Mouse (Mus musculus): ENCODE results near the gene Lrrc10b. TPM values are rescaled to one million over a fixed set of nuclear protein-coding genes. Genes with fewer than 3 reads are reported as not detected.

Lrrc10b gene
- polyA plus RNA-seq, 1 experiment from 2014 or later: 0.28 TPM

DNA sequence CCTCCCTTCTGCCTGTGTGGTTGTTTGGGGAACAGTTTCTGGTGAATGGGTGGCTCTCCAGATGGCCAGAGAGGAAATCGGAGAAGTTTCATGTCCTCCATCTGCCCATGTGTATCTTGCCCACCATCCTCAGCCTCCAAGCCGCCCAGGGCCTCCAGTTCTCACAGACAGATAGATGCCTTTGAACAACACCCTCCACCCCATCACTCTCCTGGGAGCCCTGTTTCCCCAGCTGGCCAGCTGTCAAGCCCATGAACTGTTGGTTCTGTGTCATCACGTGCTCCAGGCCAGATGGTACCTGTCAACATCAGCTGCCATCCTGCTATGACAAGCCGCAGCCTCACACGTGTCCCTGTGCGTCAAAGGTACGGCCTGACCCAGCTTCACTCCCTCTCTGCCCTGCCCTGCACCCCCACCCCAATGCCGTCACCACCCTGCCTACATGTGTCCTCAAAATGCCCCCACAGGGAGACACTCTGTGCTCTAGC, 11.9 kb upstream of the Lrrc10b start:
- no peaks in the 10 kb centered on the region for H3K9me3 ChIP-seq
- H3K36me3 ChIP-seq: no peaks in the 10 kb centered on the region
- ATAC-seq (ENCODE audit: insufficient number of reproducible peaks, insufficient read depth, low FRiP score, low TSS enrichment, low read depth): 0 out of 2 replicates have a peak, but pooled peaks have one; percentile 20
- WGBS: 53% methylated on average over 8 of the region's 8 CpGs
- H3K27ac ChIP-seq: no peak overlapping the region
- no peak overlapping the region for H3K4me3 ChIP-seq
- H3K4me1 ChIP-seq: no peaks in the 10 kb centered on the region
- no peak overlapping the region for H3K9ac ChIP-seq
- peaks cover 9% of the 10 kb centered on the region for H3K27me3 ChIP-seq
- H3K4me2 ChIP-seq: no peak overlapping the region

DNA sequence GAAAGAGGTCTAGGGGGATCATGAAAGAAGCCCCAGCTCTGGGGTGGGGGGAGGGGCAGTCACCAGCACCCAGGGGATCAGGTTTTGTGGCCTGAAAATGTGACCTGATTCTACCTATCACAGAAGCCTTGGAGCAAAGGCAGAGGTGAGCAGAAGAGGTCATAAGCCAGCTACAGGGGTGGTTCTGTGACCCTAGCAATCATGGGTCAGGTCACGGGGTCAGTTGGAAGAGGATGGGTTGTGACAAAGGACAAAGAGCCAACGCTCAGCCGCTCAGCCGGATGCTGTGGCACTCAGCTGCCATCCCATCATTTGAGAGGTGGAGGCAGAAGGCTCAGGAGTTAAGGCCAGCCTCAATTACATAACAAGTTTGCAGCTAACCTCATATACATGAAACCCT, 7.2 kb upstream of the Lrrc10b start:
- ATAC-seq (ENCODE audit: insufficient number of reproducible peaks, insufficient read depth, low FRiP score, low TSS enrichment, low read depth): no peak
- H3K4me3 ChIP-seq: no peak overlapping the region
- 20% methylated on average over 4 of the region's 4 CpGs for WGBS
- H3K27me3 ChIP-seq: peaks cover 40% of the 10 kb centered on the region
- no peaks in the 10 kb centered on the region for H3K9me3 ChIP-seq
- no peak overlapping the region for H3K9ac ChIP-seq
- no peak overlapping the region for H3K27ac ChIP-seq
- peaks cover 6% of the 10 kb centered on the region for H3K4me1 ChIP-seq
- no peak overlapping the region for H3K4me2 ChIP-seq
- no peaks in the 10 kb centered on the region for H3K36me3 ChIP-seq

DNA sequence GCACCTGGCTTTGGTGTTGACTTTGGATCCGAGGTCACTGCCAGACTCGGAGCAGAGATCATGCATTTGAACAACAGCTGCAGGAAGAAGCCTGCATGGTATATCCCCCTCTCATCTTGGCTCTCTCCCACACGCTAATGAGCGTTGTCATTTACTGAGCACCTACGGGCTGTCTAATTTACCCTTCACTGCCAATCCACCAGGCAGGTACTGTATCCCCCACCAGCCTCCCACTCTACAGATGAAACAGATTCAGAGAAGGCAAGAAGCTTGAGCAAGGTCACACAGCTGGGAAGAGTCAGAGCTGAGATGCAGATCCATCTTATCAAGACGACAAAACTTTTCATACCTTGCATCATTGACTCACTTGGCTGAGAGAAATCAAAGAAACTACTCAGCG, 4.3 kb upstream of the Lrrc10b start:
- Histone ChIP-seq H3K27ac (no peak overlapping the region), H3K36me3 (no peaks in the 10 kb centered on the region), H3K4me2 (no peak overlapping the region), H3K9me3 (no peaks in the 10 kb centered on the region), H3K4me1 (peaks cover 15% of the 10 kb centered on the region), H3K4me3 (no peak overlapping the region), H3K27me3 (peaks cover 69% of the 10 kb centered on the region), H3K9ac (no peak overlapping the region)
- WGBS: 38% methylated on average over 7 of the region's 7 CpGs
- ATAC-seq (ENCODE audit: insufficient number of reproducible peaks, insufficient read depth, low FRiP score, low TSS enrichment, low read depth): no peak

DNA sequence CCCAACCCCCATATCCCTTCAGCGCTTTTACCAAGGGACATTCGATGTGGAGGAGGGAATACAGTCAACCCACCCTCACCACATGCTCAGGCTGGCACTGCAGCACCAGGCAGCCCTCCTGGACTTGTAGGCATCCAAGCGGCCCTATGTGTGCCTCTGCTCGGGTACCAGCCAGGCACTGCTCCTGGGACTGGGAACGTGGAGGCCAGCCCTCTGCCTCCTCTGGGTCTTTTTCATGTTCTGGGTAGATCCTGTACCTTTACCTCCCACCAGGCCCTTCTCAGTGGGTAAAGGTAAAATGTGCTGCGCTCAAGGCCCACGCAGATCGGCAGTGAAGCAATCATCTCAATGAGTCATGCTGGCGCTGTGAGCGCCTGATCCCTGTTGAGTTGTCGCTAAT, 2.6 kb upstream of the Lrrc10b start:
- peaks cover 82% of the 10 kb centered on the region for H3K27me3 ChIP-seq
- WGBS: 43% methylated on average over 11 of the region's 11 CpGs

DNA sequence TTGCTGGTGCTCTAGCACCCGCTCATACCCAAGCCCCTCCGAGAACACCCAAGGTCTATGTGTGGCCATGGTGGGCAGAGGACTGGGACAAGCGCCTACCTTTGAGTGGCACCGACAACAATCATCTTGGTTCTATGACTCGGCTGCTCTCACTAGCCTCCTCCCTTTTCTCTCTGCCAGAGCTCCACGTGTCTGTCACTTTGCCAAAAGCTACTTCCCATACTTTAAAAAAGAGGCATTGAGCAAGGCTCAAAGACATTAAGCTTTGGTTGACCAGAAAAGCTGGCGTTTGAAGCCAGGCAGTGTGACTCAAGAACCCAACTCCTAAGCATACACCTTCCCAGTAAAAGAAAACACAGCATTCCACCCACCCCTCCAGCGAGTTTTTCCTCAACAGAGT, 823 bp upstream of the Lrrc10b start:
- H3K36me3 ChIP-seq: no peaks in the 10 kb centered on the region
- ATAC-seq (ENCODE audit: insufficient number of reproducible peaks, insufficient read depth, low FRiP score, low TSS enrichment, low read depth): 0 out of 2 replicates have a peak, but pooled peaks have one; percentile 4
- peaks cover 87% of the 10 kb centered on the region for H3K27me3 ChIP-seq
- H3K4me1 ChIP-seq: peaks cover 21% of the 10 kb centered on the region
- H3K9me3 ChIP-seq: no peaks in the 10 kb centered on the region
- no peak overlapping the region for H3K9ac ChIP-seq
- H3K4me3 ChIP-seq: peak overlapping the region; percentile 52
- peak overlapping the region; percentile 93 for H3K4me2 ChIP-seq
- WGBS: 27% methylated on average over 8 of the region's 8 CpGs
- H3K27ac ChIP-seq: no peak overlapping the region

More for the DNA sequence above, 2.6 kb upstream of the Lrrc10b start:
- Histone ChIP-seq H3K9ac (no peak overlapping the region), H3K4me2 (no peak overlapping the region), H3K4me1 (peaks cover 21% of the 10 kb centered on the region), H3K27ac (no peak overlapping the region), H3K4me3 (no peak overlapping the region), H3K9me3 (no peaks in the 10 kb centered on the region), H3K36me3 (no peaks in the 10 kb centered on the region)
- ATAC-seq (ENCODE audit: insufficient number of reproducible peaks, insufficient read depth, low FRiP score, low TSS enrichment, low read depth): no peak

DNA sequence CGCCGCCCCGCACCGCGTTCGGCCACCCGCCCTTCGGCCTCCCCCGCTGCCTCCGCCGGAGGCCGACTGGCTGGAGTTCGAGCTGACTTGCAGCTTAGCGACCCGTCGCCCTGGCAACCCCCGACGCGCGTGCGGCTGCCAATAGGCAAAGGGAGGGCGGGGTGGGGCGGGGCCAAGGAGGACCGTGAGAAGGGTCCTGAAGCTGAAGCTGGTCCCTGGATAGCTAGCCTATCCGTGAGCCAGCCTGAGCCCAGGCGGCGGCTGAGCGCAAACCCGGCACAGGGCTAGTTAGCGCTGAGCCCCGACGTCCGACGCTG, 169 bp upstream of the Lrrc10b start:
- under 1% methylated on average over 34 of the region's 34 CpGs for WGBS
- Histone ChIP-seq H3K36me3 (no peaks in the 10 kb centered on the region), H3K4me1 (peaks cover 24% of the 10 kb centered on the region), H3K9me3 (no peaks in the 10 kb centered on the region), H3K27me3 (peaks cover 92% of the 10 kb centered on the region), H3K9ac (peak overlapping the region; percentile 61), H3K27ac (no peak overlapping the region), H3K4me3 (peak overlapping the region; percentile 52), H3K4me2 (peak overlapping the region; percentile 93)
- peak; percentile 80 for ATAC-seq (ENCODE audit: insufficient number of reproducible peaks, insufficient read depth, low FRiP score, low TSS enrichment, low read depth)

DNA sequence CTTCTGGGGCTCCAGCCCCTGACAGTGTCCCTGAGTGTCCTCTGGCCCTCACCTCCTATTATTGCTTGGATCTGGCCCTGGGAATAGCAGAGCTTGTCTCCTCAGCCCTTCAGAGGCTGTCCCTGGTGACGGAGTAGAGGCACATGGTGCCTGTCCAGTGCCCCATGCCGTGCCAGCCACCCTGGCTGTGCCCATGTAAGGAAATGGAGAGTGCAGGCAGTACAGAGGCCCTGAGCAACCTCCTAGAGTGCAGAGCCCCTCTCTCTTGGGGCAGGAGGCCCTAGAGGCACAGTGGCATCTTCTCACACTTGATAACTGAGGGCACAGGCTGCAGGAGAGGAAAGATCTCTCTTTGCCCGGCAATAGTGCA, 1.9 kb downstream of the Lrrc10b start:
- 66% methylated on average over 3 of the region's 3 CpGs for WGBS

DNA sequence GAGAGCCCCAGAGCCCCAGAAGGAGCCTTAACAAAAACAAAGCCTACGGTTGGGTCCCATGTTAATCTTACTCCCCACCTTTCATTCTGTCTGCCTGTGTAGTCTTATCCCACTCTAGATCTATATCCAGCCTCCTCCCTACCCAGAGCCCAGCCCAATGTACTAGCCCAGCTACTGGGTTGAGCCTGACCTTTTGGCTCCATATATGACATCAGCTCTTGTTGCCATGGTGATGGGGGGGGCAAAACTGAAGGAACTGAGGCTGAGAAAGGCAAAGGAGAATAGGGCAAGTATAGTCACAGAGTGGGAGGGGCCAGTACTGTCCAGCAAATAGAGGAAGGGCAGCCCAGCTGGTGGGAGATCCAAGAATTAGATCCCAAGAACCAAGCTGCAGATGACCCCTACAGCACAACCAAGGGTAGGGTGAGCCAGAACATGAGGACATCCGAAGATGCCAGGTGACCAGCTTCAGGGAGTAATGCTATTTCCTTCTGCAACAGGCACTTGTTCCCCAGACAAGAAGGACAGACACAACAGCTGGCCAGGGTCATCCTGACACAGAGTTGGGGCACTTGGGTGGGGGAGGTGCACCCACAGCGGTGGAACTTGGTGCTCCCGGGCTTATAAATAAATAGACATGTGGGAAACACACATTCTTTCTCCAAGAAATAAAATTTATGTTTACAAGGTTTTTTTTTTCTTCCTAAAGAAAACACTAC, 2.4 kb downstream of the Lrrc10b start:
- H3K9me3 ChIP-seq: no peaks in the 10 kb centered on the region
- no peaks in the 10 kb centered on the region for H3K36me3 ChIP-seq
- H3K4me3 ChIP-seq: no peak overlapping the region
- H3K4me2 ChIP-seq: no peak overlapping the region
- H3K4me1 ChIP-seq: peaks cover 20% of the 10 kb centered on the region
- H3K27ac ChIP-seq: no peak overlapping the region
- no peak for ATAC-seq (ENCODE audit: insufficient number of reproducible peaks, insufficient read depth, low FRiP score, low TSS enrichment, low read depth)
- H3K9ac ChIP-seq: no peak overlapping the region
- peaks cover 82% of the 10 kb centered on the region for H3K27me3 ChIP-seq
- 66% methylated on average over 4 of the region's 4 CpGs for WGBS

More for the DNA sequence above, 1.9 kb downstream of the Lrrc10b start:
- H3K27ac ChIP-seq: no peak overlapping the region
- ATAC-seq (ENCODE audit: insufficient number of reproducible peaks, insufficient read depth, low FRiP score, low TSS enrichment, low read depth): no peak
- no peaks in the 10 kb centered on the region for H3K36me3 ChIP-seq
- no peak overlapping the region for H3K9ac ChIP-seq
- H3K9me3 ChIP-seq: no peaks in the 10 kb centered on the region
- H3K4me1 ChIP-seq: peaks cover 20% of the 10 kb centered on the region
- no peak overlapping the region for H3K4me3 ChIP-seq
- H3K27me3 ChIP-seq: peaks cover 82% of the 10 kb centered on the region
- H3K4me2 ChIP-seq: no peak overlapping the region

DNA sequence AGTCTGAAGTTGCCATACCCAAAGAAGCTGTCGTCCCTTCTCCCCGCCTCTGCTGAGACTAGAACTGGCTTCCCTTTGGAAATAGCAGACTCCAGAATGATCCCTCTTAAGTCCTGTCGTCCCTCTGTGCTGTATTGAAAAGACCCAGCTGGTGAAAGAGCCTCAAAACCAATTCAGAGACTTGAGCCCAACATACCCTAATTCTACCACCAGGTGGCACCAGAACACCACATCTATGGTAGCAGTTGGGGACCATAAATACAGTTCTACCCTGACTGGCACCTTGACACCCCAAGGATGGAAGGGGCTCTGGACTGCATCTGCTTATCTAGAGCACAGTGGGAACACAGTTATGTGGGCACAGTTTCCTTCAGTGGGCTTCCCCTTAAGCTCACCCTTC, 7.6 kb downstream of the Lrrc10b start:
- no peak for ATAC-seq (ENCODE audit: insufficient number of reproducible peaks, insufficient read depth, low FRiP score, low TSS enrichment, low read depth)

DNA sequence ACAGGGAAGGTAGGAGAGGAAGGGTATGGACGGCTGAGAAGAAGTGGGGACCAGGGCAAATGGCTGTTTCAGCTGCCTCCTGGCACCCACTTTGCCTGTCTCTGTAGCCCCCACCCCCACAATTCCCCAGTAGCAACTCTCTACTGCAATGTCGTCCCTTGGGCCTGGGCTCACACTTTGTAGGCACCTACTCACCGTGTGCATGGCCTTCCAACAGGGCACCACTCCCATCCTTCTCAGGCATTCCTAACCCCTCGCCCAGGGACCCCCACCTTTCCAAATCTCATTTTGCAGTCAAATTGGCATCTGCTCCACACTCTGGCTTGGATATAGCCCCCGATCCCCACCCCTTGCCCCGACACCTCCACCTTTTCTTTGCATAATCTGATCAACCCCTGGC, 8.1 kb downstream of the Lrrc10b start:
- no peak overlapping the region for H3K27ac ChIP-seq
- no peak overlapping the region for H3K4me3 ChIP-seq
- H3K4me2 ChIP-seq: no peak overlapping the region
- H3K9ac ChIP-seq: no peak overlapping the region
- 70% methylated on average over 6 of the region's 6 CpGs for WGBS
- 0 out of 2 replicates have a peak, but pooled peaks cover 5% of the 10 kb centered on the region for H3K4me1 ChIP-seq
- ATAC-seq (ENCODE audit: insufficient number of reproducible peaks, insufficient read depth, low FRiP score, low TSS enrichment, low read depth): no peak
- H3K27me3 ChIP-seq: peaks cover 25% of the 10 kb centered on the region
- H3K36me3 ChIP-seq: no peaks in the 10 kb centered on the region
- H3K9me3 ChIP-seq: no peaks in the 10 kb centered on the region

More for the DNA sequence above, 7.6 kb downstream of the Lrrc10b start:
- H3K9me3 ChIP-seq: no peaks in the 10 kb centered on the region
- no peak overlapping the region for H3K4me2 ChIP-seq
- no peak overlapping the region for H3K4me3 ChIP-seq
- no peaks in the 10 kb centered on the region for H3K36me3 ChIP-seq
- no peak overlapping the region for H3K9ac ChIP-seq
- H3K4me1 ChIP-seq: 0 out of 2 replicates have a peak, but pooled peaks cover 5% of the 10 kb centered on the region
- H3K27ac ChIP-seq: no peak overlapping the region
- 11% methylated on average over 3 of the region's 3 CpGs for WGBS
- peaks cover 30% of the 10 kb centered on the region for H3K27me3 ChIP-seq

DNA sequence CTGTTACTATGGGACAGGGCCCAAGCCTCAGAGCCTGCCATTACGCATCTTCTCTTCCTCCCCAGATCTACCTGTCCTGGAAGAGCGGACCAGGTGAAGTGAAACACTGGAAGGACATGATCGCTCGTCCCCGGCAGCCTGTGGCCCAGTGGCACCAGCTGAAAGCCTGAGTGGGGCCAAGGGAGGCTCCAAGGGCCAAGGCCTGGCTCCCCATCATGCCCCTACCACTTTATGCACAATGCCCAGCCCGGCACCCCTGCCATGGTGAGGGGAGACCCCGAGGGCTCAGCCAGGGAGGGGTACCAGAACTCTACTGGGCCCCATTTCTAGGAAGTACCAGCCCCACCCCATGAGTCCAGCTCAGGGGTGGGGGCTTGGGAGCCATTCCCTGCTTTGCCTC, 9.0 kb downstream of the Lrrc10b start:
- Histone ChIP-seq H3K27me3 (peaks cover 18% of the 10 kb centered on the region), H3K27ac (no peak overlapping the region), H3K9me3 (no peaks in the 10 kb centered on the region), H3K9ac (0 out of 2 replicates have a peak overlapping the region, but pooled peaks have one; percentile 32), H3K4me1 (0 out of 2 replicates have a peak, but pooled peaks cover 5% of the 10 kb centered on the region), H3K4me3 (no peak overlapping the region), H3K4me2 (no peak overlapping the region), H3K36me3 (no peaks in the 10 kb centered on the region)
- no peak for ATAC-seq (ENCODE audit: insufficient number of reproducible peaks, insufficient read depth, low FRiP score, low TSS enrichment, low read depth)
- WGBS: 94% methylated on average over 7 of the region's 7 CpGs

DNA sequence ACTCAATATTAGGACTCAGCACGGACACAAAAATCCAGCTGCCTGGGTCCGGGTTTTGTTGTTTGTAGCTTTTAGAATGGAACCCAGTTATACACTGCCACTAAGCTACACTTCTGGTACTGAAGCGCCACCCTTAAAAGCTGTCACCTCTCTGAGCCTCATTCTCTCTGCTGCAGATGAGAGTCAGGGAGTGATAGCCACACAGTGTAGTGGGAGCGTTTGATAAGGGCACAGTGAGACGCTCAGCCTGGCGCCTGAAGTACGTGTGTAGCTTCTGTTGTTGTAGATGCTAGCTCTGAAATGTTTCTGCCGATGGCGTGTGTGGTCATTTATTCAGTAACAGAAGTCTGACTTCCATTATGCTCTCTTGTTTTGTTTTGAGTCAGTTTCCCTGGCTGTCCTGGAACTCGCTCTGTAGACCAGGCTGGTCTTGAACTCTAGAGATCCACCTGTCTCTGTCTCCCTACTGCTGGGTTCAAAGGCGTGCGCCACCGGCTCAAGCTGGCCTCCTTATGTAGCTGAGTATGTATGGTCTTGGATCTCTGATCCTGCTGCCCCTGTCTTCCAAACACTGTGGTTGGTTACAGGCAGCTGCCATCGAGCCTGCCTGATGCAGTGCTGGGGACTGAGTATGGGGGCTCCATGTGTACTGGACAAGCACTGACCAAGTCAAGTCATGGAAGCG, 12.4 kb downstream of the Lrrc10b start:
- Histone ChIP-seq H3K36me3 (no peaks in the 10 kb centered on the region), H3K9me3 (no peaks in the 10 kb centered on the region), H3K4me2 (no peak overlapping the region), H3K27ac (no peak overlapping the region), H3K9ac (no peak overlapping the region), H3K4me1 (no peaks in the 10 kb centered on the region), H3K4me3 (no peak overlapping the region), H3K27me3 (no peaks in the 10 kb centered on the region)
- no peak for ATAC-seq (ENCODE audit: insufficient number of reproducible peaks, insufficient read depth, low FRiP score, low TSS enrichment, low read depth)
- 92% methylated on average over 15 of the region's 15 CpGs for WGBS

Measured in embryonic facial prominence, embryonic 13.5 days (tissue).